Mouse (Mus musculus): ENCODE measurements around the gene Sec22b. TPM values are rescaled to one million over a fixed set of nuclear protein-coding genes. Genes with fewer than 3 reads are reported as not detected.

Sec22b gene
- polyA plus RNA-seq, 1 experiment from 2014 or later, result 154 TPM

DNA sequence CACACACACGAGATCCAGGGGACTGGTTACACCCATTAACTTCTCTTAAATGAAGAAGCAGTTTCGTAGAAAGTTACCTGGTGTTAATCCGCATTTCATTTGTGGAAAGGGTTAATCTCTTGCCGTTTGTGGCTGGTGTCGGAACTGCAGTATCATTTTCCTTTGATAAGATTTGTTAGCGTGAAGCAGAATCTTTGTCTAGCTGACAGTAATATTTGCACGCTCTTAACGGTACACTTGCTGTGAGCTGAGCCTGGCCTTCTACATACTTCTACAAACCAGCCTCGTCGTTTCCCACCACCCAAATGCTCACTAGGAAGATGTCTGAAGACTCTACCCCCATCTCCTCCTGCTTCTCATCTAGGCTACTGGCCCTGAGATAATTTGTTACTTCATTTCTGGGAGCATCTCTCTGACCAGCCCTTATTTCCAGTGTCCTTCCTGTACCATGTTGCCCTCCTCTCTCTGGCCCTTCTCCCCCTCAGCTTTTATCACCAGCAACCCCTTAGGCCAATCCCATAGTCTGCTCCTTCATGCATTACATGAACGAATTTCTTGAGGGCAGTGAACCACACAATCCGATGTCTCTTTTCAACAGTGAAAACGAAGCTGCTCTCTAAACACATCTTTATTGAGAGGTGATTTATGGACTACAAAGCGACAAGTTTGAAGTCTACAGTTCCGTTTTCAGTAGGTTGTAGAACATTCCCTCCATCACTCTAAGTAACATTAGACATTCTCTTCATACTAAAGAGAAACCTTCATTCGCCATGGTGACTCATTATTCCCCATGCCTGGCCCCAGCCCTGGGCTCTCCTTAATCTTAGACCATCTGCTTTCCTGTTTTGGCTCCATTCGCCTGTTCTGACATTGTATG is 36.3 kb downstream of the Sec22b start:
- no peaks in the 10 kb centered on the region for H3K9me3 ChIP-seq
- H3K36me3 ChIP-seq, result no peaks in the 10 kb centered on the region
- no peaks in the 10 kb centered on the region; the same call in 1 of the 2 replicates for H3K27me3 ChIP-seq (ENCODE audit: insufficient read depth, poor library complexity, severe bottlenecking)
- DNase-seq (ENCODE audit: low spot score), result no peak
- 60% methylated on average over 17 of the region's 17 CpGs for WGBS
- H3K4me1 ChIP-seq, result peaks cover 52% of the 10 kb centered on the region
- H3K27ac ChIP-seq, result no peak overlapping the region
- no peak overlapping the region for H3K4me3 ChIP-seq

DNA sequence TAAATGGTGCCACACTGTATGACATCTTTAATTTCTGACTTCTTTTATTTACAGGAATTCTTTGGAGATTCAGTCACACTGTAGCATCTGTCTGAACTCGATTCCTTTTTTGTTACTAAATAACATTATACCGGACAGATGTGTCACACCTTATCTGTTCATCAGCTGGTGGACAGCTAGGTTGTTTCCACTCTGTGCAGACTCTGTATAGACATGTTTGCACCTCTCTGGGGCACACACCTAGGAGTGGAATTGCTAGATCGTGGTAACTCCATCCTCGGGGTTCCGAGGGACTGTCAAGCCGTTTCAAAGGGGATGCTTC is 36.9 kb downstream of the Sec22b start:
- no peaks in the 10 kb centered on the region for H3K9me3 ChIP-seq
- 82% methylated on average over 6 of the region's 6 CpGs for WGBS
- peaks cover 52% of the 10 kb centered on the region for H3K4me1 ChIP-seq
- H3K27ac ChIP-seq, result no peak overlapping the region
- no peak overlapping the region for H3K4me3 ChIP-seq
- no peak for DNase-seq (ENCODE audit: low spot score)
- no peaks in the 10 kb centered on the region for H3K36me3 ChIP-seq
- H3K27me3 ChIP-seq (ENCODE audit: insufficient read depth, poor library complexity, severe bottlenecking), result no peaks in the 10 kb centered on the region; the same call in 1 of the 2 replicates

DNA sequence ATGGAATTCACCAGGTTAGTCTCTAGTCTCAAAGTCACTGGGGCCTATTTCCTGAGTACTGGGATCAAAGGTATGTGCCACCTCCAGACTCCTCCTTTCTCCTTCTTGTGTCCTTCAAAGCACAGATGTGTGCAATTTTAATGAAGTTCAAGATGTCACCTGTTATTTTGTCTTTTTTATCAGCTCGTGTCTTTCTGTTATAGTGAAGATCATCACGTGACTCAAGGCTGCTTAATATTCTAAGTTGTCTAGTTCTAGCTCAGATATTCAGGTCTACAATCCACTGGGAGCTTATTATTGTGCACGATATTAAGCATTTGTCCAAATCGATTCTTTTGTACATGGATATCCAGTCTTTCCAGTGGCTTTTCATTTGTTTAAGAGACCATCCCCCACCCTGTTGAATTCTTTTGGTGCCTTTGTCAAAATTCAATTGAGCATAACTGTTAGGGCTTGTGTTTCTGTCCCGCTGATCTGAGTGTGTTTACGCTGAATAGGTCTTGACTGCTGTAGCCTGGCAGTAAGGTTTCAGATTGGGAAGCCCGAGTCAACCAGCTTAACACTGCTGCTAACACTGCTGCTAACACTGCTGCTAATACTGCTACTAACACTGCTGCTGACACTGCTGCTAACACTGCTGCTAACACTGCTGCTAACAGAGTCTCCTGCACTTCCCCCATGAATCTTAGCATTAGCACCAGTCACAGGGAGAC is 38.0 kb downstream of the Sec22b start:
- H3K36me3 ChIP-seq, result no peaks in the 10 kb centered on the region
- no peak overlapping the region for H3K4me3 ChIP-seq
- DNase-seq (ENCODE audit: low spot score), result no peak
- no peak overlapping the region for H3K27ac ChIP-seq
- H3K9me3 ChIP-seq, result no peaks in the 10 kb centered on the region
- H3K27me3 ChIP-seq (ENCODE audit: insufficient read depth, poor library complexity, severe bottlenecking), result no peaks in the 10 kb centered on the region
- WGBS, result 54% methylated on average over 7 of the region's 7 CpGs
- peaks cover 46% of the 10 kb centered on the region for H3K4me1 ChIP-seq

DNA sequence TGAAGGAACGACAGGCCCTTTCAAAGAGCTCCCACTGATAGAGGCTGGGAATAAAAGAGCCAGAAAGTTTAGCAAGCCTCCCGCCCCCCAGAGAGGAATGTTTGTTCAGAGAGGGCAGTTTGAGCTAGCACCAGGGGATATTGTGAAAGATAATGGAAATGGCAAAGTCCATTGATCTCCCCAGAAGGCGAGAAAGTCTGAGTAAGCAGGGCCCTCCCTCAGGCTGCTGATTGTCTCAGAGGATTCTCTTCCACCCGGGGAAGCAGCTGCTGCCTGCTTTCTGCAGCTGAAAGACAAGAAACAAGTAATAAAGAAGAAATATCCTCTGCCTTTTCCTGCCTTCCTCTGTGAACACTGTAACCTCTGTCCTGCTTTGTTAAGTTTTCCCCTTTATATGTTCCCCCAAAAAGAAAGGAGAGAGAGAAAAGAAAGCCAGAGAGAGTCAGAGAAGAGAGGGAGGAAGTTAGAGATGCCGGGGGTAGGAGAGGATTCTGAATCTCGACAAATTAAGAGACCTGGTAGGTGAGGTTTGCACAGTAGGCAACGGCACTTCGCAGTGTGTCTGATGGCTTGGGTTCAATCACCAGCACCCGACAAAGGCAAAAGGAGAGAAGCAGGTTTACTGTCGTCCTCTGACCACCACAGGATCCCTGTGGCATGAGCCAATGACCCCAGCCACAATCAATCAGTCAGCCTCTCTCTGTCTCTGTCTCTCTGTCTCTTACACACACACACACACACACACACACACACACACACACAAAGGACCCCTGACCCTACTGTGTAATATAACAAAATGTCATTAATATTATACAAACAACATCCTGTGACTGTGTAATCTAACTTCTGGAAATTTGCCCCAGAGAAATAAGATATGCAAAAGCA is 38.9 kb downstream of the Sec22b start:
- Histone ChIP-seq H3K27ac (peak overlapping the region; percentile 59), H3K4me1 (peaks cover 46% of the 10 kb centered on the region), H3K4me3 (no peak overlapping the region), H3K36me3 (no peaks in the 10 kb centered on the region), H3K9me3 (no peaks in the 10 kb centered on the region), H3K27me3 (ENCODE audit: insufficient read depth, poor library complexity, severe bottlenecking) (no peaks in the 10 kb centered on the region)
- 14% methylated on average over 10 of the region's 10 CpGs for WGBS
- no peak for DNase-seq (ENCODE audit: low spot score)

DNA sequence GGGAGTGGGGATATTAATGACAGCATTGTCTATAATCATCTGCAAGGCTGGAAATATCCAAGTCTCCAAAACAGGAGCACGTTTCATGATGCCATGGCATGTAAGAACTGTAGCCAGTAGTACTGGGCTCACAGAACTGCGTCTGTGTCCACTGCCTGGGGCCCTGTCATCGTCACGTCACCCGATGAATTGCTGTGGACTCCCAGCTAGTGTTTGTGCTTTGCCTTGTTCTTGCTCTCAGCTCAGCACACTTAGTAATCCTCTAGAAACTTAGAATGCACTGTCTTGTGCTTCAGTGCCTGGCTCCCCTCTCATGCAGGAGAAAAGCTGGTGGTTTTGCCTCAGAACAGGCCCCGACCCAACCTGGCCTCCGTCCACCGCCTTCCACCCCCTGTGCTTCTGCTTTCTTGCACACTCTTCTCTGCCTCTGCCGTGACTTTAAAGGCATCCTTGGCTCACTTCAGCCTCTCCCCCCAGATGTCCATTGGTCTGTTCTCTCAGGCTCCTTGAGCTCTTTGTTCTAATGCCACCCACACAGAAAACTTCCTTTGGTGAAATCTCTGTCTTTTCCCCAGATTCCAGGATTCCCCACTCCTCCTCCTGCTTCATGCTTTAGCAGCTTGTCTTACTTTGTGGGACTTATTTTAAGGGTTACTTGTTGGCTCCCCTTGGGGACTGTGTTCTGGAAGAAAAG is 39.7 kb downstream of the Sec22b start:
- DNase-seq (ENCODE audit: low spot score), result no peak
- peak overlapping the region; percentile 37; the same call in 1 of the 2 replicates for H3K27ac ChIP-seq
- no peaks in the 10 kb centered on the region for H3K36me3 ChIP-seq
- no peaks in the 10 kb centered on the region for H3K27me3 ChIP-seq (ENCODE audit: insufficient read depth, poor library complexity, severe bottlenecking)
- peaks cover 46% of the 10 kb centered on the region for H3K4me1 ChIP-seq
- 47% methylated on average over 9 of the region's 9 CpGs for WGBS
- no peaks in the 10 kb centered on the region for H3K9me3 ChIP-seq
- no peak overlapping the region for H3K4me3 ChIP-seq

DNA sequence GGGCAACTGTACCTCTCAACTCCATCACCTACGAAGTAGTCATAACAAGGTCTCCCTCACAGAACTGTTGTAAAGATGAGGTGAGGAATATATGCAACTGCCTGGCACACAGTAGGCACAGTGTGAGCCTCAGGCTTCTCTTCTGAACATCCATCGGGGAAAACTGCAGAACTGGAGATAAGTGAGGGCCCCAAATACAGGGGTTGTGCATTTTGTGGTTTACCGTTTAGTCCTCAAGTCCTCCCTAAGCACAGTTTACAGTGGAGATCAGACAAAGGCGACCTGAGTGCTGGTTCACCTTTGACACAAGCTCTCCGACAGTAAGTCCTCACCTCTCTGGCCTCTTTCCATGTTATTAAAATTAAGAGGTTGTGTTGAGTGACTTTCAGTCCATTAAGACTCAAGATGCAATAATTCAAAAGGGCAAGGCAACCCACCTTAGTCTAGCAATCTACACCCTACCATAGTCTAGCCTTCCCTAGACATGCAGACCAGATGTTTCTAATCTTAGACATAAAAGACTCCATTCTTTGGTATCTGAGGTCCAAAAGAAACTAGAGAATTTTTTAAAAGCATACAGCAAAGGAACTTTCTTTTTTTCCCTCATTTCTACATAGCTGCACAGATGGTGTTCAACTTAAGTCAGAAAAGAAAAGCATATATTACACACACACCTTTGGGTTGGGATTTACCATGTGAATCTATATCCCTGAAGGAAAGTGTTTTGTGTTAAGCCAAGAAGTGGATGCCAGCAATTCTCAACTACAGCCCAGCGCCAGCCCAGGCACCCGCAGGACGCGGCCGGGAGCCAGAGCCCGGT is 40.7 kb downstream of the Sec22b start:
- Histone ChIP-seq H3K36me3 (no peaks in the 10 kb centered on the region), H3K27me3 (ENCODE audit: insufficient read depth, poor library complexity, severe bottlenecking) (no peaks in the 10 kb centered on the region), H3K27ac (peak overlapping the region; percentile 88), H3K9me3 (no peaks in the 10 kb centered on the region), H3K4me3 (peak overlapping the region; percentile 55), H3K4me1 (peaks cover 45% of the 10 kb centered on the region)
- no peak for DNase-seq (ENCODE audit: low spot score)
- WGBS, result 34% methylated on average over 11 of the region's 11 CpGs

DNA sequence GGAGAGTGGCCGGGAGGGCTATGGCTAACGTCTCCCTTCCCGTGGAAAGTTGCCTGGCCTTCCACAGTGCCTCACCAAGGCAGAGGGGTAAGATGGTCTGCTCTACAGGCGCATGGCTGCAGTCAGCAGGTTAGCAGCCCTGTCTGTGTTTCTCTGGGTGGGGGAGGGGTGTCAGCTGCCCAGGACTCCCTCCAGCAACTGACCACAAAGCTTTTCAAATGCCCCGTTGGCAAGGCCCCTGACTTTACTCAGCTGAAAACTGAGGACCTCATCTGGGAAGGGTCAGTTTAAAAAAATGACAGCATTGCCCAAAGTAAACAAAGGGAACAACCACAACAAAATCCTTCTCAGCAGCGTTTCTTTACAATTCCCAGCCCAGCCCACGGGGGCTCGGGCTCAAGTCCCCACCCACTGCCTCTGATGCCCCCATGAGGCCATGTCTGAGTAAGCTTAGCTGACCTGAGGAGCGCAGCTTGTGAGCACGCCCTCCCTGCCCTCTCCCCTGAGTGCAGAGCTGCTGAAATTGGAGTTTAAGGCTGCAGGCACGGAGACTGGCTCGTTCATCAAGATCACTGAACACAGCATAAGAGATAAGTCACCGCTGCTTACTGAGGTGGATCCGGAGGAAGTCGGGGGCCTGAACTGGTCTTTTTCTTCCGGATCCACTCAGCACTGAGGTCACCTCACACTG is 41.4 kb downstream of the Sec22b start:
- peak; percentile 82 for DNase-seq (ENCODE audit: low spot score)
- Histone ChIP-seq H3K9me3 (no peaks in the 10 kb centered on the region), H3K27me3 (ENCODE audit: insufficient read depth, poor library complexity, severe bottlenecking) (no peaks in the 10 kb centered on the region), H3K4me3 (peak overlapping the region; percentile 55), H3K36me3 (no peaks in the 10 kb centered on the region), H3K4me1 (peaks cover 44% of the 10 kb centered on the region), H3K27ac (peak overlapping the region; percentile 88)
- 5% methylated on average over 16 of the region's 16 CpGs for WGBS

DNA sequence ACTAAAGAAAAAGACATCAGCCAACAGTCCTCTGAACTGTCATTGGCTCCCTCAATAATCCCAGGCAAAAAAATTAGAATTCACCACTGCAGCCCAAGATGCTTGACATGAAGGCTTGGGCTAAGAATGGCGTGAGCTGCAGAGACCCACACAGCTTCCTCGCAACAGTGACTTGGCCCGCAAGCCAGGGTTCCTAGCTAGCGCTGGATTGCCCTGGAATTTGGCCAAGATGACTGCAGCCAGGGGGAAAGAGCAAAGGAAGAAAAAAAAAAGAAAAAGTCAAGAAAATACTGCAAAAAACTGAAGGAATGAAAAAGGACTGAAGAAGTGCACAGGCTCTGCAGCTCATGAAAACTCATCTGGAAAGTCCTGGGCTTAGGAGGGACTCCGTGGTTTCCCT is 43.5 kb downstream of the Sec22b start:
- H3K4me1 ChIP-seq, result peaks cover 40% of the 10 kb centered on the region
- DNase-seq (ENCODE audit: low spot score), result no peak
- H3K27me3 ChIP-seq (ENCODE audit: insufficient read depth, poor library complexity, severe bottlenecking), result no peaks in the 10 kb centered on the region
- no peak overlapping the region for H3K4me3 ChIP-seq
- H3K9me3 ChIP-seq, result no peaks in the 10 kb centered on the region
- H3K36me3 ChIP-seq, result no peaks in the 10 kb centered on the region
- 69% methylated on average over 5 of the region's 5 CpGs for WGBS
- no peak overlapping the region for H3K27ac ChIP-seq

DNA sequence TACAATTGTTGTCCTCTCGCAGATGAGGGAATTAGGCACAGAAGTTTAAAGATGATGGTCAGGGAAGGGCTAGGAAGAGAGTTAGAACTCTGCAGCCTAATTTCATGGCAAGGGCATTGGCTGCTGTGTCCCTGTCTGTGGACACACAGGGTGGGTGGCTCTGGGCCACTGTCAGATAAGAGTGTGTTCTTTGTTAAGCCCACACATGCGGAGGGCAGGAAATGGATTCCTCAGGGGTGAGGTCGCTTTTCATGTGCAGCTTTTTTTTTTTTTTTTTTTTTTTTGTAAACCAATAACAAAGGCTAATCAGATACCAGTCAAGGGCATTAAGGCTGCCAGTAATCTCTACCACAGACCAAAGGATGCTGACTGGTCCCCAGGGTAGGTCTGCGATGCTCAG is 45.4 kb downstream of the Sec22b start:
- Histone ChIP-seq H3K27me3 (ENCODE audit: insufficient read depth, poor library complexity, severe bottlenecking) (no peaks in the 10 kb centered on the region), H3K36me3 (no peaks in the 10 kb centered on the region), H3K9me3 (no peaks in the 10 kb centered on the region), H3K4me3 (no peak overlapping the region), H3K27ac (no peak overlapping the region), H3K4me1 (peaks cover 21% of the 10 kb centered on the region)
- 34% methylated on average over 4 of the region's 4 CpGs for WGBS
- DNase-seq (ENCODE audit: low spot score), result no peak

DNA sequence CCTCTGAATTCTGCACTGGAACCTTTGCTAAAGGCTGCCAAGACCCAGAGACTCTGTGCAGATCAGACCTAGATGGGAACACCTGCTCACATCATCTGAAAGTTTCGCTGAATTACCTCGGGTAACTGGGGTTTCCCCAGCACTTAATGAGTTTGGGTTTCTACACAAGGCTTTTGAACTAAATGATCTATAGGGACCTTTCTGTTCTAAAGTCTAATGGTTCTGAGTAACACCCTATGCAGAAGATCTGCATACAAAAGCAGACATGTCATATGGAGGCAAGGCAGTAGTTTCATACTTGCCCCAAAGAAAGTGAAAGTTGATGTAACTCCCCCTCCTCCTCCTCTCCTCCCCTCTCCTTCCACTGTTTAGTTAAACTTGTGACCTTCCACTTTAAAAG is 47.5 kb downstream of the Sec22b start:
- DNase-seq (ENCODE audit: low spot score), result no peak
- Histone ChIP-seq H3K27me3 (ENCODE audit: insufficient read depth, poor library complexity, severe bottlenecking) (no peaks in the 10 kb centered on the region), H3K4me1 (peaks cover 7% of the 10 kb centered on the region), H3K9me3 (no peaks in the 10 kb centered on the region), H3K4me3 (no peak overlapping the region), H3K36me3 (no peaks in the 10 kb centered on the region), H3K27ac (no peak overlapping the region)
- WGBS, result 91% methylated on average over 2 of the region's 2 CpGs

DNA sequence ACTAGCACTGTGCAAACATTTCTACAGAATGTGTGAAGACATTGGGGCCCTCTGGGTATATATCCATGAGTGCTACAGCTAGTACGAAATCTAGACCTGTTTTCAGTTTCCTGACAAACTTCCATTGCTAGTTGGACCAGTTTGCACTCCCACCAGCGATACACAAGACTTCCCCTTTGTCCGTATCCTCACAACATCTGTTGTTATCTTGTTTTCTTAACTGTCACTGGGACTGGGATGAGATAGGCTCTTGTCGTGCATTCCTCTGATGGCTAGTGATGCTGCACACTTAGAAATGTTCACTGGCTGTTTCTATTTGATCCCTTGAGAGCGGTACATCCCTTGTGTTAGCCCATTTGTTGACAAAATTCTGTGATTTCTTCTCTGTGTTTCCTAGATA is 49.0 kb downstream of the Sec22b start:
- Histone ChIP-seq H3K4me3 (no peak overlapping the region), H3K36me3 (no peaks in the 10 kb centered on the region), H3K27me3 (ENCODE audit: insufficient read depth, poor library complexity, severe bottlenecking) (no peaks in the 10 kb centered on the region), H3K27ac (no peak overlapping the region), H3K4me1 (peaks cover 7% of the 10 kb centered on the region), H3K9me3 (no peaks in the 10 kb centered on the region)
- WGBS, result 32% methylated on average over 5 of the region's 5 CpGs
- no peak for DNase-seq (ENCODE audit: low spot score)
